Mouse (Mus musculus) heart, embryonic 16.5 days (tissue): ENCODE data around the gene Tmed9. TPM values are rescaled to one million over a fixed set of nuclear protein-coding genes. Genes with fewer than 3 reads are reported as not detected.
A peak's percentile ranks its signal among the peaks of the same experiment; 100 is the strongest.

ENCODE experiments used
- ATAC-seq: fragments of 200-750 bp; cut with Nextera tagmentation; replicated peaks from 2 replicates; pipeline ENCODE4 v1.8.0; 2017; ENCODE audit warnings: moderate number of reproducible peaks; ENCODE audit not compliant: insufficient read depth, low FRiP score; ENCODE audit errors: extremely low read depth
- H3K27ac ChIP-seq: fragments of 300-500 bp; sonication (generic); 2 replicates; pipeline ENCODE4 v1.5.1; 2014; ENCODE audit warnings: mild to moderate bottlenecking, low read length, control low read depth, moderate library complexity
- H3K27me3 ChIP-seq: fragments of 300-500 bp; sonication (generic); 2 replicates; pipeline ENCODE4 v1.6.1; 2014; ENCODE audit warnings: low read length, mixed read lengths; ENCODE audit not compliant: control insufficient read depth, insufficient read depth
- H3K36me3 ChIP-seq: fragments of 300-500 bp; sonication (generic); 2 replicates; pipeline ENCODE4 v1.6.1; 2014; ENCODE audit not compliant: control insufficient read depth, insufficient read depth
- H3K4me1 ChIP-seq: fragments of 300-500 bp; sonication (generic); 2 replicates; pipeline ENCODE4 v1.6.1; 2014; ENCODE audit warnings: low read length, mixed read lengths; ENCODE audit not compliant: control insufficient read depth, insufficient read depth
- H3K4me2 ChIP-seq: fragments of 300-500 bp; sonication (generic); 2 replicates; pipeline ENCODE4 v1.6.1; 2014; ENCODE audit warnings: low read depth, mild to moderate bottlenecking, control low read depth, low read length
- H3K4me3 ChIP-seq: fragments of 300-500 bp; sonication (generic); 2 replicates; pipeline ENCODE4 v1.5.1; 2014; ENCODE audit warnings: mild to moderate bottlenecking, control low read depth, low read length
- H3K9ac ChIP-seq: fragments of 300-500 bp; sonication (generic); 2 replicates; pipeline ENCODE4 v1.6.1; 2014; ENCODE audit warnings: low read length, control low read depth
- H3K9me3 ChIP-seq: fragments of 300-500 bp; sonication (generic); replicated peaks from 2 replicates; pipeline ENCODE4 v1.6.1; 2016; ENCODE audit warnings: low read length; ENCODE audit not compliant: control insufficient read depth
- WGBS: fragments of 180-500 bp; shearing (Covaris S2); extraction: QIAGEN DNeasy Blood & Tissue Kit; methylation state at CpG from one replicate; pipeline ENCODE4 v1.1.7; 2014; 5-methylcytosine and 5-hydroxymethylcytosine counted together
- polyA plus RNA-seq: library from polyadenylated mRNA; unstranded; fragments of >200 nt; fragmentation: Nextera tagmentation; extraction: Ambion mirVana; gene quantifications from 2 replicates; pipeline ENCODE4 v1.2.1, GENCODE M21; 2015

Gene Tmed9
- 99.9 and 110 TPM in 2 replicates for polyA plus RNA-seq

- Histone ChIP-seq H3K9ac (no peak within 1 kb of the TSS), H3K36me3 (no peaks in the 10 kb centered on the region), H3K27ac (no peak within 1 kb of the TSS), H3K4me1 (peaks cover 16% of the 10 kb centered on the region), H3K9me3 (no peaks in the 10 kb centered on the region; the same call in 1 of the 2 replicates), H3K4me3 (no peak within 1 kb of the TSS), H3K4me2 (no peak within 1 kb of the TSS), H3K27me3 (no peaks in the 10 kb centered on the region)
- WGBS: 94% methylated on average over 2 of the region's 2 CpGs
- no peak for ATAC-seq
Observed at GRCm38 (mm10) chr13:55573432-55573831, at the start of gene Tmed9. Tmed9 (plus strand) TSS chr13:55573732.

- Histone ChIP-seq H3K4me2 (no peak overlapping the region), H3K36me3 (no peaks in the 10 kb centered on the region), H3K4me1 (no peaks in the 10 kb centered on the region; the same call in 1 of the 2 replicates), H3K27me3 (no peaks in the 10 kb centered on the region), H3K4me3 (no peak overlapping the region), H3K27ac (peak overlapping the region; percentile 80; the same call in 1 of the 2 replicates), H3K9ac (no peak overlapping the region), H3K9me3 (no peaks in the 10 kb centered on the region)
- 81% methylated on average over 23 of the region's 23 CpGs for WGBS
- no peak for ATAC-seq
Observed at GRCm38 (mm10) chr13:55523951-55524600, 49.5 kb upstream of the Tmed9 start.

- ATAC-seq: no peak
- Histone ChIP-seq H3K4me3 (no peak overlapping the region), H3K9ac (no peak overlapping the region), H3K36me3 (peaks cover 6% of the 10 kb centered on the region), H3K27ac (no peak overlapping the region), H3K4me2 (no peak overlapping the region), H3K4me1 (no peaks in the 10 kb centered on the region; the same call in 1 of the 2 replicates), H3K9me3 (no peaks in the 10 kb centered on the region), H3K27me3 (no peaks in the 10 kb centered on the region)
- 75% methylated on average over 16 of the region's 16 CpGs for WGBS
Observed at GRCm38 (mm10) chr13:55525733-55526553, 47.6 kb upstream of the Tmed9 start.

- Histone ChIP-seq H3K36me3 (peaks cover 18% of the 10 kb centered on the region), H3K4me1 (no peaks in the 10 kb centered on the region; the same call in 1 of the 2 replicates), H3K9me3 (no peaks in the 10 kb centered on the region), H3K27me3 (no peaks in the 10 kb centered on the region), H3K9ac (no peak overlapping the region), H3K27ac (no peak overlapping the region), H3K4me2 (no peak overlapping the region), H3K4me3 (no peak overlapping the region)
- ATAC-seq: no peak
- WGBS: 82% methylated on average over 16 of the region's 16 CpGs
Observed at GRCm38 (mm10) chr13:55527212-55527611, 46.3 kb upstream of the Tmed9 start.

- WGBS: 69% methylated on average over 18 of the region's 18 CpGs
- Histone ChIP-seq H3K4me2 (no peak overlapping the region), H3K27ac (0 out of 2 replicates have a peak overlapping the region, but pooled peaks have one; percentile 9), H3K9ac (no peak overlapping the region), H3K36me3 (peaks cover 23% of the 10 kb centered on the region), H3K27me3 (no peaks in the 10 kb centered on the region), H3K9me3 (no peaks in the 10 kb centered on the region), H3K4me3 (no peak overlapping the region), H3K4me1 (no peaks in the 10 kb centered on the region; the same call in 1 of the 2 replicates)
- ATAC-seq: no peak
Observed at GRCm38 (mm10) chr13:55527834-55528772, 45.4 kb upstream of the Tmed9 start.

GRCm38 (mm10) chr13:55529198-55529915 lies 44.2 kb upstream of the Tmed9 start, which contains the start of gene Dok3:
Dok3 (minus strand) TSS chr13:55529296.
- H3K4me3 ChIP-seq: no peak within 1 kb of the TSS
- WGBS: 70% methylated on average over 8 of the region's 8 CpGs
- no peak within 1 kb of the TSS for H3K4me2 ChIP-seq
- H3K36me3 ChIP-seq: peaks cover 34% of the 10 kb centered on the region
- no peak within 1 kb of the TSS for H3K9ac ChIP-seq
- no peak for ATAC-seq
- no peaks in the 10 kb centered on the region for H3K27me3 ChIP-seq
- H3K9me3 ChIP-seq: no peaks in the 10 kb centered on the region
- H3K27ac ChIP-seq: 0 out of 2 replicates have a peak within 1 kb of the TSS, but pooled peaks have one; percentile 9
- H3K4me1 ChIP-seq: no peaks in the 10 kb centered on the region

GRCm38 (mm10) chr13:55535191-55535590 lies 38.3 kb upstream of the Tmed9 start:
- 92% methylated on average over 15 of the region's 15 CpGs for WGBS
- H3K27ac ChIP-seq: no peak overlapping the region
- peak overlapping the region; percentile 94 for H3K4me2 ChIP-seq
- H3K4me3 ChIP-seq: no peak overlapping the region
- H3K4me1 ChIP-seq: peaks cover 12% of the 10 kb centered on the region
- no peak for ATAC-seq
- H3K9me3 ChIP-seq: no peaks in the 10 kb centered on the region
- H3K27me3 ChIP-seq: no peaks in the 10 kb centered on the region
- peaks cover 54% of the 10 kb centered on the region for H3K36me3 ChIP-seq
- H3K9ac ChIP-seq: no peak overlapping the region

- H3K27me3 ChIP-seq: no peaks in the 10 kb centered on the region
- H3K27ac ChIP-seq: no peak overlapping the region
- H3K36me3 ChIP-seq: peaks cover 52% of the 10 kb centered on the region
- no peaks in the 10 kb centered on the region for H3K9me3 ChIP-seq
- WGBS: 18% methylated on average over 17 of the region's 17 CpGs
- peak overlapping the region; percentile 90 for H3K4me3 ChIP-seq
- H3K4me1 ChIP-seq: peaks cover 12% of the 10 kb centered on the region
- H3K9ac ChIP-seq: peak overlapping the region; percentile 90
- peak overlapping the region; percentile 94 for H3K4me2 ChIP-seq
- ATAC-seq: peak; percentile 5; the same call in 1 of the 2 replicates
Observed at GRCm38 (mm10) chr13:55535796-55536193, 37.7 kb upstream of the Tmed9 start.
